Mouse (Mus musculus): ENCODE measurements around the gene Upb1.
"Not testable (repeated sequence)": the region's sequence is repeated elsewhere in the genome, so short reads cannot be mapped to it uniquely, and the experiment has no call there.

The Upb1 gene

GRCm38 (mm10) chr10:75451036-75451786, 50.3 kb downstream of the Upb1 start:
- DNase-seq (ENCODE audit: low read depth, low spot score) = no peak

GRCm38 (mm10) chr10:75456061-75456831, 55.3 kb downstream of the Upb1 start:
- DNase-seq (ENCODE audit: low read depth, low spot score) = not testable (repeated sequence)

- DNase-seq (ENCODE audit: low read depth, low spot score) = no peak
These were observed 56.9 kb downstream of the Upb1 start for GRCm38 (mm10) chr10:75457852-75458251.

- no peak for DNase-seq (ENCODE audit: low read depth, low spot score)
These were observed 57.4 kb downstream of the Upb1 start for GRCm38 (mm10) chr10:75458329-75458728.

GRCm38 (mm10) chr10:75462728-75463127, 61.8 kb downstream of the Upb1 start:
- no peak for DNase-seq (ENCODE audit: low read depth, low spot score)

- DNase-seq (ENCODE audit: low read depth, low spot score) = no peak
These were observed 65.1 kb downstream of the Upb1 start for GRCm38 (mm10) chr10:75465781-75466550.

GRCm38 (mm10) chr10:75473411-75473810, 72.5 kb downstream of the Upb1 start:
- no peak for DNase-seq (ENCODE audit: low read depth, low spot score)

- no peak for DNase-seq (ENCODE audit: low read depth, low spot score)
These were observed 73.7 kb downstream of the Upb1 start for GRCm38 (mm10) chr10:75474571-75474970.

GRCm38 (mm10) chr10:75475139-75475850, 74.4 kb downstream of the Upb1 start:
- not testable (repeated sequence) for DNase-seq (ENCODE audit: low read depth, low spot score)

- DNase-seq (ENCODE audit: low read depth, low spot score) = no peak
These were observed 76.1 kb downstream of the Upb1 start for GRCm38 (mm10) chr10:75477034-75477433.

- no peak for DNase-seq (ENCODE audit: low read depth, low spot score)
These were observed 79.0 kb downstream of the Upb1 start for GRCm38 (mm10) chr10:75479955-75480354.

GRCm38 (mm10) chr10:75481703-75482102, 80.8 kb downstream of the Upb1 start:
- DNase-seq (ENCODE audit: low read depth, low spot score) = no peak

- DNase-seq (ENCODE audit: low read depth, low spot score) = no peak
These were observed 81.4 kb downstream of the Upb1 start for GRCm38 (mm10) chr10:75482271-75482670.

GRCm38 (mm10) chr10:75482919-75483483, 82.1 kb downstream of the Upb1 start:
- DNase-seq (ENCODE audit: low read depth, low spot score) = no peak

- DNase-seq (ENCODE audit: low read depth, low spot score) = no peak
These were observed 83.2 kb downstream of the Upb1 start for GRCm38 (mm10) chr10:75484066-75484465.

- no peak for DNase-seq (ENCODE audit: low read depth, low spot score)
These were observed 83.9 kb downstream of the Upb1 start for GRCm38 (mm10) chr10:75484767-75485166.

- DNase-seq (ENCODE audit: low read depth, low spot score) = peak; percentile 64
These were observed 85.4 kb downstream of the Upb1 start for GRCm38 (mm10) chr10:75486086-75486979.

- no peak for DNase-seq (ENCODE audit: low read depth, low spot score)
These were observed 86.2 kb downstream of the Upb1 start for GRCm38 (mm10) chr10:75487131-75487530.

GRCm38 (mm10) chr10:75489522-75489921, 88.6 kb downstream of the Upb1 start:
- DNase-seq (ENCODE audit: low read depth, low spot score) = no peak

GRCm38 (mm10) chr10:75490731-75491130, 89.8 kb downstream of the Upb1 start:
- no peak for DNase-seq (ENCODE audit: low read depth, low spot score)
